Mouse (Mus musculus): ENCODE measurements at regions not wholly inside any gene's neighbourhood (a gene's known extent, or its start where the extent isn't known, plus 50 kb on each side); places are given as distances from the start of the nearest gene placed in this dataset.

GRCm38 (mm10) chr12:15511994-15512393 is 304.7 kb downstream of the Trib2 start:
- TF ChIP-seq CTCF (IDR thresholded peaks at IDR 0.05; ENCODE audit: insufficient read depth, low read depth, low read length) (no peak), POLR2A (IDR thresholded peaks at IDR 0.05; ENCODE audit: insufficient read depth, low read depth, low read length) (no peak)
